Mouse (Mus musculus) thymus, postnatal 36 days (tissue): Measurements from ENCODE around the gene Spg11.

Experiments
- DNase-seq, 2 experiments: peaks; one replicate each; pipeline ENCODE4 v3.0.0; 2022; ENCODE audit warnings: mixed read lengths in 2 of 2

Gene Spg11

DNA sequence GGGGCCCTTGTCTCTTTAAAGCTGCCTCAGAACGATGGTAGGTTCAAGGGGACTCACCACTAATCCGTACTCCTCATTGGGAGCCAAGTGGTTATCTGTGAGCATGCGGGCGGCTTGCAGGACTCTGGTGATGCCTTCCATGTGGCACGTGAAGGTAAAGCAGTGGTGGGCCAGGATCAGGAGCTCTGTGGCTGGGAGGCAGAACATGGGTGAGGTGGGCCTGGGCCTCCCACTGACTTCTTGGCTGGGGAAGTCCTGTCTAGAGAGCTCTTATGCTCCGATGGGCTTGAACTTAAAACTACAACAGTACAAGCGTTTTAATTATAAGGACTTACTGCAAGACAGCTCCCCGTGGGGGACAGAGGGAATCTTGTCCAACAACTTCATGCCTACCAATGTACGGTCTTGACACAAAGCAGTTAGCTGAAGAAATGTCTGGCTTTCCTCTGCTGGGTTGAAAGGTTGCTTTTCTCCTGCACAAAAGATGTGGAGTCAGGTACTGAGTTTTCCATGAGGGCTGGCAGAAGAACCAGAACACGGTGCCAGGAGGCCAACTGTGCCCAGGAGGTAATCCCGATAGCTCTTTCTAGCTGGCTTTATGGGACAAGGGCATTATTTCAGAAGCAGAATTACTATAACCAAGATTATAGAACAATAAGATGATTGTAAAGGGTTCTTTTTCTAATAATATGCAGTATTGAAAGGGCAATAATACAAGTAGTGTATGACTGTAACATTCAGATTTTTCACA is 58.6 kb downstream of the Spg11 start:
- no peak for DNase-seq

DNA sequence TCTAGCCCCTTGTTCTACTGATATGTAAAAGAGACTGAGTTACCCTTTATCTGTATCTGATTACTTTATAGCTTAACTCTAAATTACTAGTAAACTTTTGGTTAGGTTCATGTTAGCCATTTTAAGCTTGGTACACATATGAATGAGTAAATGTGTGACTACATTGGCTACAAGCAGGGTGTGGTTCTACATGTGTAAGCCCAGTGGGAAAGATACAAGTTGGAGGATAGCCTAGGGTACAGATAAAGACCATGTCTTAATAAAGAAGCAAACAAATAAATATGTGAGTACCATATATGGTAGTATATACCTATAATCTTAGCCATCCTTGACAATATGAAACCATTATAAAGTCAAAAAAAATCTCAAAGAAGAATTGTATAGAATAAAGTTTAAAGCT is 74.3 kb downstream of the Spg11 start:
- no peak for DNase-seq

DNA sequence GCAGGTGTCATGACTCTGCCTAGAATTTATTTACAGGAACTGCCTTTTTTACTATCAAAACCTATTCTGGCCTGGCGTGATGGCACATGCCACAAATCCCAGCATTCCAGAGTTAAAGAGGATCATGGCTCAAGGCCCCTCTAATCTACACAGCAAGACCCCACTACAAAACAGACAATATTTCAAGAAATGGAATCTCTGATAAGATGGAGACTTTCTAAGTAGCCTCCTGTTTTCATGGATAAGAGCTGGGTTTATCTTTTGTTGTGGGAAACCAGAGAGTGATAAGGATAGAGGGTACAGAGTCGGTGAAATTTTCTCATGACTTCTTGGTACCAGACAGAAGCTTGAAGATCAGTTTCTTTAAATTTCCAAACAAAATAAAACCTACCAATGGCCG is 82.1 kb downstream of the Spg11 start:
- DNase-seq = no peak

DNA sequence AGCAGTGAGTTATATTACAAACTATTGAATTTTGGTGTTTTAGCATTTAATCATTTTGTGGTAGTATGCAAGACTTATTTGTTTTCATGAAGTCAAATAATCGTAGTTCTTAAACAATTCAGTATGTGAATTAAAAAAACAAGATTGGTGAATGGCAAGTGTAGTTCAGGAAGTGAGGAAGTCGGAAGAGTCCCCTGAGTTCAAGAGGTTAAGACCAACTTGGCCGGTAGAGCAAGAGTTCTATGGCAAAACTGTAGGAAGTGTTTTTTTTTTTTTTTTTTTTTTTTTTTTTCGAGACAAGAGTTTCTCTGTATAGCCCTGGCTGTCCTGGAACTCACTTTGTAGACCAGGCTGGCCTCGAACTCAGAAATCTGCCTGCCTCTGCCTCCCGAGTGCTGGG is 86.2 kb downstream of the Spg11 start:
- DNase-seq = no peak

DNA sequence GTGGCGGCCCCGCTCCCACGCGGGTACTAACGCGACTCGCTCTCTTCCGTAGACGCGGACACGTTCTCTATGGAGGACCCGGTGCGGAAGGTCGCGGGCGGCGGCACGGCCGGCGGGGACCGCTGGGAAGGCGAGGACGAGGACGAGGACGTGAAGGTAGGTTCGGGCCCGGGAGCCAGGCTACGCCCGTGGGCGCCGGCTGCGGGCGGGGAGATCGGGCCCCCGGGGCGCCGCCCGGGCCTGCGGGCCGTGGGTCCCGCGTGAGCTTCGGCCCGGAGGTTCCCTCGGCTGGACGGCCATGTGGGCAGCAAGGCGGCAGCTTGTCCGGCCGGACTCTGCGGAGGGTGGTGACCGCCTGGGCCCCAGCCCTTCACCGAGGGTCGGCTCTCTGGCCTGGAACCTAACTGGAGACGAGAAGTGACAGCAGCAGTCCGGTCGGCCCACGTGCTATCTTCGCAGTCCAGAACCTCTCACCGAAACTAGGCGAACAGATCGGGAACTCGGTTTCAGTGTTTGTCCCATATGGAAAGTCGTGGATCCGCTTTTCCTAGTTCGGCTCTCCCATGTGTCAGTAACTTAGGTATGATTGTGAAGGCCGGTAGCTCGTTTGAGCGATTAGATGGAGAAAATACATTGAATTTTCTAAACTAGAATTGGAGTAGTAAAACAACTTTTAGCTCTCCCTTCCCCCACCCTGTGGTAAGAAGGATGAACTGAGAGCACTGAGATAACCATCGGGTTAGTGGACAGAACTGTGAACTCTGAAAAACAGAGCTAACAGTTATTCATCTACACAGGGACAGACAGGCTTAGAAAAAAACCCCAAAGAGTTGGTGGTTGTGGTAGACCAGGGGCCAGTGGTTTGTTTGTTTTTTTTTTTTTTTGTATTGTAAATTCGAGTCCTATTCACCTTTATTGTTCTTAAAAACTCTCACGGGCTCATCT is 89.2 kb downstream of the Spg11 start:
- DNase-seq = no peak

DNA sequence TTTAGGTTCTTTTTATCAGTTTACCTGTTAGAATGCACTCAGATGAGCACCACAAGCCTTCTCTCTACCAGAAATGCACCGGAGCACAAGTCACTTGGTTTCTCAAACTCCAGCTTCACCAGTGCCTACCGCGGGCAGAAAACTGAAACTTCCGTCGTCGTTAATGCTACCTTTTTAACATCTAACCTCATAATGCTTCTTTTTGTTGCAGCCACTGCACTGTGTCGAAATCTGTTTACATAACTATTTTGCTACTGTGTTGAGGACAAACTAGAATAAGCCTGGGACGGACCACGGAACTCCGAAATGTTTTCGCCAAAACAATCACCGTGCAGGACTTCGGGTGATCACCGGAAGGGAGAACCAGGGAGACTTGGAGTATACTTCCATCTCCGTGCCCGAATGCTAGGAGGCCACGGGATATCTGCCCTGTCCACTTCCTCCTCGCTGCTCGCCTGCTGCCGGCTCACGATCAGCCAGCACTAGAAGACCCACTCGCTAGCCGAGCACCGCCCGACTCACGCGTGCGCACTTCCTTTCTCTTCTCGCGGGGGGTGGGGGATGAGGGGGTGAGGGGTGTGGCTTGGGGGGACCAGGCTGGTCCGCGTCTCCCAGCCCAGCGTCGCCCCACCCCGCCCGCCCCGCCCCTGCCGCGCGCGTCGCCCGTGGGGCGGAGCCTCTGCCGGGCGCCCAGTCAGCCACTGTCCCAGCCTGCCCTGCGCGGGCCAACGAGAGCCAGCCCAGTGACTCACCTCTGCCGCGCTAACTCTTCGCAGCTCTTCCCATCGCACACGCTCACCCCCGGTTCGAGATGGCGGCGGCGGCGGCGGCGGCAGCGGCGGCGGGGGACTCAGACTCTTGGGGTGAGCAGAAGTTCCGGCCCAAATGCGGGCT is 90.1 kb downstream of the Spg11 start, which contains the start of gene Eif3j1:
Eif3j1 (plus strand) TSS at position 685 of the 894 bp plus-strand sequence.
- peak; percentile 88 to 93 for DNase-seq

DNA sequence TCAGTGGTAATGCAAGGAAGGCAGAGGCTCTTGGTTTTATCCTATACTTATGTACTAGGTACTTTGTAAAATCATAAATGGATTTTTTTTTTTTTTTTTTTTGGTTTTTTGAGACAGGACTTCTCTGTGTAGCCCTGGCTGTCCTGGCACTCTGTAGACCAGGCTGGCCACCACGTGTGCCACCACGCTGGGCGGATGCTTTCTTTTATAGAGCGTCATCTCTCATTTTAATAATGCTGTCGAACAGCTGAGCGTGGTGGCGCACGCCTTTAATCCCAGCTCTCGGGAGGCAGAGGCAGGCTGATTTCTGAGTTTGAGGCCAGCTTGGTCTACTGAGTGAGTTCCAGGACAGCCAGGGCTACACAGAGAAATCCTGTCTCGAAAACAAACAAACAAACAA is 91.1 kb downstream of the Spg11 start:
- DNase-seq = peak in 1 of 2 experiments; percentile 14

DNA sequence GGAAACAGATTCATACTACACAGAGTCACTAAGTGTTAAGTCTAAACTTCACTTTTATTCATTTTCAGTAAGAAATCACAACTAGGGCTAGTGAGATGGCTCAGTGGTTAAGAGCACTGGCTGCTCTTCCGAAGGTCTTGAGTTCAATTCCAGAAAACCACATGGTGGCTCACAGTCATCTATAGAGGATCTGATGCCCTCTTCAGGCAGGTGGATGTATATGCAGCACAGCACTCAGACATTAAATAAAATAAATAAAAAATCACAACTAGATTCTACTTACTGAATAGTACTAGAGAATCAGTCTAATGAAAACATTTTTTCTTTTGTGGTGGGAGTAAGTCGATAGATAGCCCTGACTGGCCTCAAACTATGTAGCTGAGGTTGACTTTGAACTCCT is 95.9 kb downstream of the Spg11 start:
- DNase-seq = no peak

DNA sequence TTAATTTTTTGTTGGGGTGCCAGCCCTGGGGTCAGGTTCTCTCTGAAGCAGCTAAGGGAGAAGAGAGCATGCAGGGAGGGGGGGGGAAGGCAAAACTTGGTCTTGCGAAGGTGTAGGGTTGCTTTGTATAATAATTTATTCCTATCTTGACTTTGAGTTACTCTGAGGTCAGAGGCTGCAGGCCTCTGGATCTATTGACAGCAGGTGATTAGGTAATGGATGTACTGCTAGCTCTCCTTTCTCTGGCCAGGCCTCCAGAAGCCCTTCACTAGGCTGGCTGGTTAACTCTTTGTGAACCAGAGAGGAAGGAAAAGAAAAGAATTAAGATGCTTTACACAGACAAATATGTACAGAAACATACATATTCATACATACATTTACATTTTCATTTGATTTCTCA is 99.5 kb downstream of the Spg11 start:
- DNase-seq = no peak

DNA sequence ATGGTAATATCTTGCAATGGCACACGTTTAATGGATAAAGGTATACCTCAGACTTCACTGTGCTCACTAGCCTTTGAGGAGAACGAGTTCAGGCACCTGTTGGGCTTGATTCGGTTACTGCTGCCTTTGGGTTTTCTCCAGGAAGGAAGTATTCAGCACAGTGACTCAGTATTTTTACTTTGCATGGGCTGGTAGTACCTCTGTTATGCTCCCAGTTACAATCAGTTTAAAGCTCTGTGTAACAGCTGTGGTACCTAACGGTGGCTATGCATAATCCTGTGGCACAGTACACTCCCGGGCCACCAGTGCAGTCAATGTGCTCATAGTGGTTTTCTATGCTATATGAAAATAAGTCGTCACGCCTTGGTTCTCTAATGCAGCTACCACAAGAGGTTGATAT is 106.7 kb downstream of the Spg11 start:
- no peak for DNase-seq

DNA sequence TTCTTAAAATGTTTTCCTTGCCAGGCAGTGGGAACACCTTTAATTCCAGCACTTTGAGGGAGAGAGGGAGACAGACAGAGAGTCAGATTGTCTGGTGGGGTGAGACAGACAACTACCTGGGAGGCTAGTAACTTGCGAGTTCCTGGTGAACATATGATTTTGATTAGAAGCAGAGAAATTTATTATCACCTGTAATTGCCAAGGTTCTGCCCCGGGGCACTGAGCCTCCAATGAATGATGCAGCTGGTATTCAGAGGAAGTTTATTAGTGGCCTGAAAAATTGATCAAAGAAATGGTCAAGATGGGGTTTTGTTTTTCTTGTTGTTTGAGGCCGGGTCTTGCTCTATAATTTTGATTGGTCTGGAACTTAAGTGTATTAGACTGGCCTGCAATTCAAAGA is 109.4 kb downstream of the Spg11 start:
- DNase-seq = no peak
